Mouse (Mus musculus) neural tube, embryonic 11.5 days (tissue): ENCODE data around the gene St13. TPM values are rescaled to one million over a fixed set of nuclear protein-coding genes. Genes with fewer than 3 reads are reported as not detected.

ENCODE experiments used
- ATAC-seq: fragments of 200-750 bp; cut with Nextera tagmentation; 2 replicates; pipeline ENCODE4 v1.8.0; 2017; ENCODE audit warnings: moderate number of reproducible peaks, mild to moderate bottlenecking, moderate TSS enrichment, moderate library complexity; ENCODE audit not compliant: insufficient read depth, low FRiP score, low TSS enrichment
- DNase-seq: peaks from one replicate; pipeline ENCODE4 v3.0.0-alpha.2; 2015; ENCODE audit warnings: low spot score
- H3K27ac ChIP-seq: fragments of 300-500 bp; sonication (generic); 2 replicates; pipeline ENCODE4 v1.5.1; 2014; ENCODE audit warnings: low read depth, mild to moderate bottlenecking, low read length
- H3K27me3 ChIP-seq: fragments of 300-500 bp; sonication (generic); 2 replicates; pipeline ENCODE4 v1.6.1; 2014; ENCODE audit warnings: mild to moderate bottlenecking, low read length, mixed read lengths; ENCODE audit not compliant: control insufficient read depth, insufficient read depth
- H3K36me3 ChIP-seq: fragments of 300-500 bp; sonication (generic); 2 replicates; pipeline ENCODE4 v1.6.1; 2014; ENCODE audit warnings: mild to moderate bottlenecking, low read length, moderate library complexity, mixed read lengths; ENCODE audit not compliant: control insufficient read depth, insufficient read depth
- H3K4me1 ChIP-seq: fragments of 300-500 bp; sonication (generic); 2 replicates; pipeline ENCODE4 v1.6.1; 2014; ENCODE audit warnings: low read length, mixed read lengths; ENCODE audit not compliant: control insufficient read depth, insufficient read depth
- H3K4me2 ChIP-seq: fragments of 300-500 bp; sonication (generic); 2 replicates; pipeline ENCODE4 v1.6.1; 2014; ENCODE audit warnings: low read depth, mild to moderate bottlenecking, moderate library complexity
- H3K4me3 ChIP-seq: fragments of 300-500 bp; sonication (generic); 2 replicates; pipeline ENCODE4 v1.5.1; 2014; ENCODE audit warnings: low read depth, low read length
- H3K9ac ChIP-seq: fragments of 300-500 bp; sonication (generic); 2 replicates; pipeline ENCODE4 v1.6.1; 2014; ENCODE audit warnings: mild to moderate bottlenecking, low read length
- H3K9me3 ChIP-seq: fragments of 300-500 bp; sonication (generic); 2 replicates; pipeline ENCODE4 v1.6.1; 2016; ENCODE audit warnings: low read length; ENCODE audit not compliant: control insufficient read depth
- WGBS: fragments of 180-500 bp; shearing (Covaris S2); extraction: QIAGEN DNeasy Blood & Tissue Kit; methylation state at CpG from one replicate; pipeline ENCODE4 v1.1.7; 2014; 5-methylcytosine and 5-hydroxymethylcytosine counted together
- polyA plus RNA-seq: library from polyadenylated mRNA; unstranded; fragments of >200 nt; fragmentation: Nextera tagmentation; extraction: Ambion mirVana; gene quantifications from 2 replicates; pipeline ENCODE4 v1.2.1, GENCODE M21; 2014

The St13 gene
- polyA plus RNA-seq, 1 experiment from 2014 or later, result 176 TPM

DNA sequence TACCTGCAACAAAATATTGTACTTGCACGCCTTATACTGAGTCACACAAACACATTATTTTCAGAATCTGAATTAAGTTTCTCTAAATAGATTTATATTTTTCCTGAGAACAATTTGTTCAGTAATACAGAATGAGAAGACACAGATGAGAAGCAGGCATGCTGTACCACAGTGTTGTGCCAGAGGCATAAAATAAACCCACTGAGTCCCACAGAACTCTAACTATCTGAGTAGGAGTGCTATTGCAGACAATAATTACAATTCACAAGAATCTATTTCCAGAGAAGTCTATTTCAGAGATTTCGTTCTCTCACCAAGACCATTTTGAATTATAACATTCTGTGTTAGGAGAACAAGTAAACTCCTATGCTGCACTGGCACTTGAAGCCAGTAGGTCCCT, 52.4 kb downstream of the St13 start:
- Histone ChIP-seq H3K27ac (no peak overlapping the region), H3K9me3 (no peaks in the 10 kb centered on the region), H3K27me3 (no peaks in the 10 kb centered on the region), H3K4me1 (no peaks in the 10 kb centered on the region), H3K4me3 (no peak overlapping the region), H3K4me2 (no peak overlapping the region), H3K9ac (no peak overlapping the region), H3K36me3 (no peaks in the 10 kb centered on the region; the same call in 1 of the 2 replicates)
- WGBS, result 94% methylated on average over 2 of the region's 2 CpGs
- no peak for DNase-seq
- ATAC-seq, result no peak

GRCm38 (mm10) chr15:81341426-81341825, 58.5 kb downstream of the St13 start:
- H3K36me3 ChIP-seq, result peaks cover 1% of the 10 kb centered on the region; the same call in 1 of the 2 replicates
- H3K4me1 ChIP-seq, result no peaks in the 10 kb centered on the region
- no peak overlapping the region for H3K9ac ChIP-seq
- DNase-seq (no peak), ATAC-seq (no peak)
- H3K27me3 ChIP-seq, result no peaks in the 10 kb centered on the region
- WGBS, result 91% methylated on average over 2 of the region's 2 CpGs
- no peaks in the 10 kb centered on the region for H3K9me3 ChIP-seq
- H3K27ac ChIP-seq, result no peak overlapping the region
- no peak overlapping the region for H3K4me3 ChIP-seq
- no peak overlapping the region for H3K4me2 ChIP-seq

DNA sequence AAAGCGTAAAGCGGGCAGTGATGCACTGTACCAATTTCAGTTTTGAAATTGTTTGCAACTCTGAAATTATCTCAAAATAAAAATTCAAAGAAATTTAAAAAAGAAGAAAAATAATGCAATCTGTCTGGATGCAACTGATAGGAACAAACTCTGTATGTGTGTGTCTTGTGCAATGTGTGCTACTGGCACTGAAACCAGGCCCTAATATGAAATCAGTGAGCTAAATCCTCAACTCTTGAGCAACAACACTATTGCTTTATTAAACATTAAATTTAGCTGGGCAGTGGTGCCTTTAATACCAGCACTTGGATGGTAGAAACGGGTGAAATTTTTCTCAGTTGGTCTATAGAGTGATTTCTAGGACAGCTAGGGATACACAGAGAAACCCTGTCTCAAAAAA, 60.7 kb downstream of the St13 start:
- H3K27me3 ChIP-seq, result no peaks in the 10 kb centered on the region
- no peak overlapping the region for H3K9ac ChIP-seq
- no peaks in the 10 kb centered on the region for H3K4me1 ChIP-seq
- ATAC-seq (no peak), DNase-seq (no peak)
- WGBS, result 98% methylated on average over 3 of the region's 3 CpGs
- H3K9me3 ChIP-seq, result no peaks in the 10 kb centered on the region
- no peak overlapping the region for H3K27ac ChIP-seq
- no peak overlapping the region for H3K4me2 ChIP-seq
- peaks cover 2% of the 10 kb centered on the region; the same call in 1 of the 2 replicates for H3K36me3 ChIP-seq
- no peak overlapping the region for H3K4me3 ChIP-seq

DNA sequence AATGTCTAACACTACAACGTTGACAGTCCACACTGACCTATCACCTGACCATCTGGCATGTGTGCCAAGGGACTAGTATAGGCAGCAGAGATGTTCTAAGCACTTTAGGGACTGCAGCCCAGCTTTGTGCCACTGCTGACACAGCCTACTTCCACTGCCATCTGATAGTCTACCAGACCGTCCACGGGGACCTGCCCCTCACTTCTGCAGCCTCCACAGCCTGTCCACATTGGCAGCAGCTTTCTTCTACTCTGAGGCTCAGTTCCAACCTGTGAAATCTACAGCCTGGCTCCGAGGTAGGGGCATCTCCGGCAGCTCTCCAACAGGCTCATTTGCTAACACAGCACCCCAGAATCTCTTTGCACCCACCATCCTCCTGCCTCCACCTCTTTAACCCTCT, 63.4 kb downstream of the St13 start:
- Histone ChIP-seq H3K4me3 (no peak overlapping the region), H3K36me3 (peaks cover 2% of the 10 kb centered on the region; the same call in 1 of the 2 replicates), H3K9me3 (no peaks in the 10 kb centered on the region), H3K27ac (no peak overlapping the region), H3K9ac (no peak overlapping the region), H3K4me2 (no peak overlapping the region), H3K27me3 (no peaks in the 10 kb centered on the region), H3K4me1 (no peaks in the 10 kb centered on the region)
- no peak for DNase-seq
- no peak for ATAC-seq
- WGBS, result 82% methylated on average over 5 of the region's 5 CpGs

DNA sequence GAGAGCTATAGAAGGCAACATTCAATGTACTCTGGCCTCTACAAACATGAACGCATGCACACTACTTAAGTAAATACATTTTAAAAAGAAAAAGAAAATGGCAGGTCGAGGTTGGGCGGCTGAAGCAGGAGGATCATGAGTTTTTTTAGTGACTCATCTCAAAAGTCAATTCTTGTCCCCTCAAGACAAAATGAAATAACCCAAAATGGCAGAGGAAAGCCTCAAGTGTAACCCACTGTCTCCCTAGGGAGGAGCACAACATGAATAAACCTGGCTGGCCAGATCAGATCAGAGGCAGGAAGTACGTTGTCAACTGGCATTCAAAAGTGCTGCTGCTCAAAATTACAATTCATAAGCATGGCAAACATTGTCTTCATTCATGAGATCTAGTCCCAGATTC, 67.4 kb downstream of the St13 start:
- peaks cover 2% of the 10 kb centered on the region; the same call in 1 of the 2 replicates for H3K36me3 ChIP-seq
- H3K27me3 ChIP-seq, result no peaks in the 10 kb centered on the region
- no peak overlapping the region for H3K9ac ChIP-seq
- ATAC-seq (no peak), DNase-seq (no peak)
- no peak overlapping the region for H3K27ac ChIP-seq
- no peak overlapping the region for H3K4me2 ChIP-seq
- no peak overlapping the region for H3K4me3 ChIP-seq
- 93% methylated on average over 4 of the region's 4 CpGs for WGBS
- no peaks in the 10 kb centered on the region for H3K9me3 ChIP-seq
- peaks cover 5% of the 10 kb centered on the region; the same call in 1 of the 2 replicates for H3K4me1 ChIP-seq

- no peaks in the 10 kb centered on the region for H3K9me3 ChIP-seq
- no peak overlapping the region for H3K4me2 ChIP-seq
- no peak overlapping the region for H3K4me3 ChIP-seq
- no peak overlapping the region for H3K27ac ChIP-seq
- ATAC-seq, result no peak
- no peak overlapping the region for H3K9ac ChIP-seq
- peaks cover 5% of the 10 kb centered on the region; the same call in 1 of the 2 replicates for H3K4me1 ChIP-seq
- no peak for DNase-seq
- H3K36me3 ChIP-seq, result no peaks in the 10 kb centered on the region; the same call in 1 of the 2 replicates
- WGBS, result 72% methylated on average over 3 of the region's 3 CpGs
- no peaks in the 10 kb centered on the region for H3K27me3 ChIP-seq
These were observed 69.0 kb downstream of the St13 start for GRCm38 (mm10) chr15:81330816-81331433.

GRCm38 (mm10) chr15:81329721-81330369, 70.0 kb downstream of the St13 start:
- DNase-seq (peak; percentile 17), ATAC-seq (no peak)
- H3K9me3 ChIP-seq, result no peaks in the 10 kb centered on the region
- 35% methylated on average over 5 of the region's 5 CpGs for WGBS
- H3K4me1 ChIP-seq, result peaks cover 5% of the 10 kb centered on the region; the same call in 1 of the 2 replicates
- H3K36me3 ChIP-seq, result no peaks in the 10 kb centered on the region; the same call in 1 of the 2 replicates
- no peaks in the 10 kb centered on the region for H3K27me3 ChIP-seq
- no peak overlapping the region for H3K4me3 ChIP-seq
- H3K4me2 ChIP-seq, result no peak overlapping the region
- 0 out of 2 replicates have a peak overlapping the region, but pooled peaks have one; percentile 19 for H3K9ac ChIP-seq
- H3K27ac ChIP-seq, result no peak overlapping the region

DNA sequence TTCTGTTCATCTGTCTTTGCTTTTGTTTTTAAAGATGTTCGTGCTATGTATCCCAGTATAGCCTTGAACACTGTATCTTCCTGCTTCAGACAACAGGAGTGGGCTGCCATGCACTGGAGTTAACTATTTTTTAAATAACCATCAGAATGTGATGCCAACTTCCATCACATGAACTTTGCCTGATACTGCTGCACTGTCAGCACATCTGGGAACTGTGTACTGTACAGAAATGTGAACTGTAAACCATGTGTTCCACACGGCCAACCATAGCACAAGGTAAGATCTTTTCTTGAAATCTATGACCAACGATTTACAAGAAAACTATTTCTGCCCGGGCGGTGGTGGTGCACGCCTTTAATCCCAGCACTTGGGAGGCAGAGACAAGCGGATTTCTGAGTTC, 72.4 kb downstream of the St13 start:
- H3K9ac ChIP-seq, result no peak overlapping the region
- H3K36me3 ChIP-seq, result no peaks in the 10 kb centered on the region; the same call in 1 of the 2 replicates
- no peak overlapping the region for H3K27ac ChIP-seq
- no peak for DNase-seq
- no peak overlapping the region for H3K4me3 ChIP-seq
- no peaks in the 10 kb centered on the region for H3K9me3 ChIP-seq
- H3K4me1 ChIP-seq, result peaks cover 5% of the 10 kb centered on the region; the same call in 1 of the 2 replicates
- ATAC-seq, result no peak
- H3K4me2 ChIP-seq, result no peak overlapping the region
- whole genome bisulfite sequencing, result 95% methylated on average over 7 of the region's 7 CpGs
- no peaks in the 10 kb centered on the region for H3K27me3 ChIP-seq

DNA sequence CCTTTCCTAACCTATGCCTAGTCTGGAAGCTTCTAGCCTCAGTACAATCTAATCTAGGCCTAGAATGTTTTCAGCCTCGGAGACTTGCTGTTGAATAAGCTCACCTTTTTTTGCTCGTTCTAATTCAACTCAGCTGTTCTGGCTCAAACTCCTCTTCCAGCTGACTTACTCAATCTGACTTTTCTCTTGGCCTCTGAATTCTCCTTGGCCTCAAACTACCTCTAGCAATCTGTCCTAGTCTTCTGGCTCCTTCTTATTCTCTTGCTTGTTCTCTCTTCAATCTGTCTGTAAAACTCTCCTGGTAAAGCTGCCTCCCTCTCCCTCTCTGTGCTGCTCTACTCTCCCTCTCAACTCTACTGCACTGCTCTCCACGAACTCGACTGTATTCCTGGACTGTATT, 74.9 kb downstream of the St13 start:
- ATAC-seq, result no peak
- WGBS, result 89% methylated on average over 4 of the region's 4 CpGs
- H3K36me3 ChIP-seq, result peaks cover 7% of the 10 kb centered on the region

More for the DNA sequence above, 74.9 kb downstream of the St13 start:
- no peak overlapping the region for H3K4me2 ChIP-seq
- no peak overlapping the region for H3K9ac ChIP-seq
- no peak for DNase-seq
- H3K9me3 ChIP-seq, result no peaks in the 10 kb centered on the region
- no peaks in the 10 kb centered on the region for H3K27me3 ChIP-seq
- H3K4me3 ChIP-seq, result no peak overlapping the region
- H3K4me1 ChIP-seq, result peaks cover 5% of the 10 kb centered on the region; the same call in 1 of the 2 replicates
- no peak overlapping the region for H3K27ac ChIP-seq
